Mouse (Mus musculus): Measurements from ENCODE around the gene Sulf2.

Sulf2 gene

GRCm38 (mm10) chr2:166116704-166117103 is 38.8 kb downstream of the Sulf2 start:
- ChIA-PET POLR2A (interaction anchor here in 2 of 4 experiments (1.0 to 2.2 kb wide), 4 partner anchors 11 to 41 kb away, joined by 3 to 7 read pairs (median 4); no protein-coding TSS in a partner anchor), CTCF (interaction anchor here in 1 of 4 experiments (1.0 kb wide), 1 partner anchor 33 kb away, joined by 3 read pairs; no protein-coding TSS in a partner anchor)

- ChIA-PET CTCF (interaction anchor here in 1 of 4 experiments (0.7 kb wide), 1 partner anchor 10 kb away, joined by 3 read pairs; no protein-coding TSS in a partner anchor), POLR2A (interaction anchor here in 1 of 4 experiments (0.7 kb wide), 1 partner anchor 99 kb away, joined by 4 read pairs; no protein-coding TSS in a partner anchor)
These were observed 39.2 kb downstream of the Sulf2 start for GRCm38 (mm10) chr2:166116278-166116608.

DNA sequence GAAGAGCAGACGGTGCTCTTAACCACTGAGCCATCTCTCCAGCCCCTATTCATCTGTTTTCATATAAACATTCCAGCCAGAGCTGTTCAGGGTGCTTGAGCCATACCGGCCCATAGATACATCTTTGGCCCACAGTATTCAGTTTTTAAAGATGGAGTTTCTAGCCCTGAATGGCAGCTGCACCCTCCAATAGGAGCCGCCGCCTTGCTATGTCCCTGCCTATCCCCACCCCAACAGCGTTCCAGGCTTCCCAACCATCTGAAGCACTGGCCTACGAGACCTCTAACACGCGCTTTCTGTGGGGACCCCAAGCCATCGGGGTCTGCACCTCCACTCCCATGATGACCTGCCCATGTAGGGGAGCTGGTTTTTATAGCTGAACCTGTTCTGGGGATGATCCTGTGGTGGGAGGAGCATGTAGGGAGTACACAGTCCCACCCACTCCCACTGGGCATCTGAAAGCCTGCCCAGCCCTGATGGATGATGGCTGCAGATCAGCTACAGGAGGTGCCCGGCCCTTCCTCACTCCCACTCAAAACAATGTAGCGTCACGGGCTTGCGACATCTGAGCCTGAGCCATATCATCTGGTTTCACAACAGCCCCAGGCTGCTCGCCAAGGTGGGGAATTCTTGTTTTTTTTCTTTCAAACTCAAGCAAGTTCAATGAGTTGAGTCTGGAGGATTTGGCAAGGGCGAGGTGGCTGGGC is 39.7 kb downstream of the Sulf2 start:
- POLR2A ChIA-PET: interaction anchor here in 1 of 4 experiments (0.7 kb wide), 1 partner anchor 100 kb away, joined by 4 read pairs; no protein-coding TSS in a partner anchor
- CTCF ChIA-PET: interaction anchor here in 1 of 4 experiments (0.7 kb wide), 1 partner anchor 9 kb away, joined by 3 read pairs; no protein-coding TSS in a partner anchor

DNA sequence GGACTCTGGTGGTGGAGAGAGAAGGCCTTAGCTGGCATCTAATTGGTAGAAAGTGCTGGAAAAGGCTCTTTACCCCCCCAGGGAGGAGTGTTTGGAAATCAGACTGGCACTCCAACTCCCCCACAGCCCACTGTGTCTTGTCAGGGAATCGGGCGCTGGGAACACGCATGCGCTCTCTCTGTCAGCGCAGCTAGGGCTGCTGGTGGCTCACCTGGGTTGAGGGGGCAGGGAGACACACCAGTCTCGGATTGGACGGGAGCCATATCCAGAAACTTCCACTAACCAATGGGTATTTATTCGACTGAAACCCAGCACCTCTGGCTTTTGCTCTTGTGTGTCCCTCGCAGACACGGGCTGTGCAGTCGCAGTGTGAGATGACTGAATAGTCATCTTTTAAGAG is 42.5 kb downstream of the Sulf2 start:
- ChIA-PET CTCF (interaction anchor here in 1 of 4 experiments (1.3 kb wide), 1 partner anchor 30 kb away, joined by 3 read pairs; no protein-coding TSS in a partner anchor), POLR2A (interaction anchor here in 2 of 4 experiments (1.4 to 2.1 kb wide), 2 partner anchors 44 to 226 kb away, joined by 3 to 8 read pairs; no protein-coding TSS in a partner anchor)

DNA sequence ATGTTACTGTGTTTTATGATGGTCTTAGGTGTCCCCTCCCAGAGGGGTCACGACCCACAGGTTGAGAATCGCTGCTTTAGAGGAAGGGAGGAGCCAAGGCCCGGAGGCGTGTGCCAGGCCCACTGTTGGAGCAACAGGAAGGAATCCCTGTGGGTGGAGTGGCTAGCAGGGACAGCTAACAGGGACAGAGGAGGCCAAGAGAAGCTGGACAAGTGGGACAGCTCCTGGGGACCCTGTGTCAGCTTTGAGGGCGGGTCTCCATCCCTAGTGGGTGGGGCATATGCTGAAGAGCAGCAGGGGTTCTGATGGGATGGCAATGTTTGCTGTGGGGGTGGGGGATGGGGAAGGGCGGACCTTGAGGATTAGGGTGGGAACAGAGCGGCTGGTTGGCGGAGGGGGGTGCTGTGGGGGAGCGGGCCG is 43.6 kb downstream of the Sulf2 start:
- ChIA-PET POLR2A (interaction anchor here in 3 of 4 experiments (0.6 to 1.4 kb wide), 6 partner anchors 14 to 227 kb away, joined by 3 to 8 read pairs (median 3); partner anchors contain the start of gene Sulf2 (in 1 of the 3)), CTCF (interaction anchor here in 1 of 4 experiments (0.6 to 1.3 kb wide), 4 partner anchors 29 to 670 kb away, joined by 3 read pairs; no protein-coding TSS in a partner anchor)

DNA sequence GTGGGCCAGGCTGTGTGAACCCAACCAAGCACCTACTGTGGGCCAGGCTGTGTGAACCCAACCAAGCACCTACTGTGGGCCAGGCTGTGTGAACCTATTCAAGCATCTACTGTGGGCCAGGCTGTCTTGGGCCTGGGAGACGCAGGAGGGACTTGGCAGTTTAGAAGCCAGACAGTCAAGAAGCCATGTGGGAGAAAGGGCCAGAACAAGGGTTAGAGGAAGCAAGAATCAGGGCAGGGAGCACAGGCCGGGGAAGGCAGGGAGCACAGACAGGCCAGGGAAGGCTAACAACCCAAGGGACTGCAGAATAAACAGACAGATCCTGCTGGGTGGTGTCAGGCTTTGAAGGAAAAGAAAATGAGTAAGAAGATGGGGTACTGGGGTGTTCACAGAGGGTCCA is 44.2 kb downstream of the Sulf2 start:
- ChIA-PET CTCF (interaction anchor here in 1 of 4 experiments (0.6 to 1.0 kb wide), 2 partner anchors 31 to 292 kb away, joined by 3 read pairs; no protein-coding TSS in a partner anchor), POLR2A (interaction anchor here in 3 of 4 experiments (0.6 to 1.4 kb wide), 3 partner anchors 15 to 44 kb away, joined by 3 to 8 read pairs (median 3); partner anchors contain the start of gene Sulf2 (in 1 of the 3))

DNA sequence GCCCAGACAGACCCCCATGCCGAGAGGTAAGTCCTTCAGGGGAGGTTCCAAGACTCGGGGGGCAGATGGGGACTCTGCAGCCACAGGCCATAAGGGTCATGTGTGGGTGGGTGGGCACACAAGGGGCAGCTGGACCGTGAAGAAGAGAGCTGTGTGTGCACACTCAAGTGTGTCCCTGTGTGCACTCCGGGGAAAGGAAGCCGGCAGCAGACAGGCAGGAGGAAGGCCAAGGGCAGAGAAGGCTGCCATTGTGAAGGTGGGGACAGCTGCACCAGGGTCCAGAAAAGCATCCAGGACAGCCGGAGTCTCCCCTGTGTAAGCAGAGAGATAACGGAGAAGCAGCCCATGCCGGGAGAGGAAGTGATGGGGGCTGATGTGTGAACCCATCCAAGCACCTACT is 44.7 kb downstream of the Sulf2 start:
- POLR2A ChIA-PET: no interaction called here
- CTCF ChIA-PET: no interaction called here

GRCm38 (mm10) chr2:166108326-166108725 is 47.1 kb downstream of the Sulf2 start:
- CTCF ChIA-PET: interaction anchor here (0.5 to 1.6 kb wide), 9 partner anchors 11 to 455 kb away, joined by 3 to 8 read pairs (median 3); no protein-coding TSS in a partner anchor
- POLR2A ChIA-PET: interaction anchor here in 3 of 4 experiments (0.6 to 1.6 kb wide), 11 partner anchors 9 to 328 kb away, joined by 3 to 7 read pairs (median 3); no protein-coding TSS in a partner anchor

DNA sequence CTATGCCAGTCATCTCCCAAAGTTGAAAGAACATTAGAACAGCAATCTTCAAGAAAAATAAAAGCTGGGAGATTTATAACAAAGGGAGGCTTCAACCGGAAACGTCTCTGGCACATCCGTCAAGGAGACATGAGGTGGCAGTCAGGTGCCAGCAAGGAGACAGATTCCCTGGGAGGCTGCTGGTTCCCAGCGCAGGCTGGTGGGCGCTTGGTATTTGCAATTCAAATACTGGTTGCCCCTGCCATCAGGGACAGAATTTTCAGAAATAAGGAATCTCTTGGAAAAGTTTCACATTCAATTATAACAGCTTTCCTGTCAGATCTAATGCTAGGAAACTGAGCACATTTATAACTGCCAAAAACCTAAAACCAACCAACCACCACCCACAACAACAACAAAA is 47.6 kb downstream of the Sulf2 start:
- POLR2A ChIA-PET: interaction anchor here in 3 of 4 experiments (0.6 to 1.3 kb wide), 6 partner anchors 10 to 383 kb away, joined by 3 to 8 read pairs (median 4); no protein-coding TSS in a partner anchor
- CTCF ChIA-PET: interaction anchor here in 2 of 4 experiments (1.8 to 2.8 kb wide), 4 partner anchors 26 to 36 kb away, joined by 3 to 14 read pairs (median 8); no protein-coding TSS in a partner anchor

DNA sequence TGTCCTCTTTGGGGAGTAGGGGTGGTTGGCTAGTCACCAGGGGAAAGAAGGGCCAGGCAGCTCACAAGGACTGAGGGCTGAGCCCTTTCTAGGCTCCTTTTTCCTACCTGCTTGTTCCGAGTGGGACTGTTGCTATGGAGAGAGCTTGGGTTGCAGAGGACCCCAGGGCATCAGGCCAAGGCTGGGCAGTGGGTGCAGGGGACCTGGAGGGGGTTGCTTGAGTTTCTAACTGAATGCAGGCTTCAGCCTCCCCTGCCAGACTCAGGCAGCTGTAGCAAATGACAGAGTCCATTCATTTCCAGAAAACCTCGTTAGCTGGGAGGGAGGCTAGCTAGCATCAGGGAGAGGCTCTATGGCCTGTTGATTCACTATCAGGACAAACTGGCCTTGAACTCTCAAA is 48.8 kb downstream of the Sulf2 start:
- ChIA-PET CTCF (interaction anchor here in 2 of 4 experiments (0.6 to 2.8 kb wide), 11 partner anchors 9 to 333 kb away, joined by 3 to 14 read pairs (median 4); no protein-coding TSS in a partner anchor), POLR2A (interaction anchor here in 3 of 4 experiments (0.6 to 2.2 kb wide), 17 partner anchors 11 to 362 kb away, joined by 3 to 5 read pairs (median 4); no protein-coding TSS in a partner anchor)

DNA sequence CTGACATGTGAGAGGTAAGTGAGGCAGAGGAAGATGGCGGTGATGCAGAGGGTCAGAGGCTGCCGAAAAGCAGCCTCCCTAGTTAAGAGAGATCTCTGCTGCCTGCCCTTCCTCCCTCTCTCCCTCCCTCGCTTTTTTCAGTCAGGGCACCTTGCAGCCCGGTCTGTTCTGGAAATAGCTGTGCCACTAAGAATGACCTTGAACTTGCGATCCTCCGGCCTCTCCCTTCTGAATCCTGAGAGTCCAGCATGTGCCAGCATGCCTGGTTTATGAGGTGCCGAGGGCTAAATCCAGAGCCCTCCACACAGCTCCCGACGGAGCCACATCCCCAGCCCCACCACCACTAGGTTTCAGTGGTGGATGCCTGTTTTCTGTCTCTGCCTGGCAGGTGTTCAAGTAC is 49.6 kb downstream of the Sulf2 start:
- ChIA-PET CTCF (interaction anchor here in 2 of 4 experiments (0.9 to 2.8 kb wide), 8 partner anchors 24 to 469 kb away, joined by 3 to 14 read pairs (median 4); no protein-coding TSS in a partner anchor), POLR2A (interaction anchor here in 3 of 4 experiments (0.5 to 2.2 kb wide), 20 partner anchors 11 to 362 kb away, joined by 3 to 5 read pairs (median 3); no protein-coding TSS in a partner anchor)

DNA sequence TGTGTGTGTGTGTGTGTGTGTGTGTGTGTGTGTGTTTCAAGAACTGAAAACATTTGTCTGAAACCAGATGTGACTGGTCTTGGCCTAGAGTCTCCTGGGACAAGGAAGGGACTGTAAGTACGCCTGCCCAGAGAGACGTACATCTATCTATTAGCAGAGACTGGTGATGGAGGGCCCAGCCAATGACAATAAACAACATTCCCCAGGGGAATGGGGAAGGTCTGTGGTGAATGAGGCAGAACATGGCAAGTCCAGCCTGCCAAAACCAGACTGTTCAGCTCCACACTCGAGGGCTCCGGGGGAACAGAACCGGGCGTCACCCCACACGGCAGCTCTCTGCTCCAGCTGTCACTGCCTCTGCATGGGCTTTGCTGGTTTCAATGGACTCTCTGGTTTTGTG is 52.6 kb downstream of the Sulf2 start:
- ChIA-PET POLR2A (interaction anchor here in 3 of 4 experiments (0.5 to 2.2 kb wide), 5 partner anchors 20 to 83 kb away, joined by 3 to 5 read pairs (median 3); no protein-coding TSS in a partner anchor), CTCF (interaction anchor here in 2 of 4 experiments (0.6 to 0.9 kb wide), 2 partner anchors 20 to 229 kb away, joined by 3 read pairs; no protein-coding TSS in a partner anchor)

GRCm38 (mm10) chr2:166100309-166101262 is 54.9 kb downstream of the Sulf2 start:
- POLR2A ChIA-PET: no interaction called here
- CTCF ChIA-PET: interaction anchor here in 2 of 4 experiments (0.5 to 4.8 kb wide), 2 partner anchors 18 to 178 kb away, joined by 3 to 14 read pairs; no protein-coding TSS in a partner anchor

GRCm38 (mm10) chr2:166098292-166098933 is 57.0 kb downstream of the Sulf2 start:
- ChIA-PET POLR2A (interaction anchor here in 2 of 4 experiments (0.6 to 1.2 kb wide), 3 partner anchors 43 to 725 kb away, joined by 3 to 4 read pairs (median 3); no protein-coding TSS in a partner anchor), CTCF (interaction anchor here (0.5 to 5.4 kb wide), 11 partner anchors 9 to 486 kb away, joined by 3 to 21 read pairs (median 4); no protein-coding TSS in a partner anchor)

DNA sequence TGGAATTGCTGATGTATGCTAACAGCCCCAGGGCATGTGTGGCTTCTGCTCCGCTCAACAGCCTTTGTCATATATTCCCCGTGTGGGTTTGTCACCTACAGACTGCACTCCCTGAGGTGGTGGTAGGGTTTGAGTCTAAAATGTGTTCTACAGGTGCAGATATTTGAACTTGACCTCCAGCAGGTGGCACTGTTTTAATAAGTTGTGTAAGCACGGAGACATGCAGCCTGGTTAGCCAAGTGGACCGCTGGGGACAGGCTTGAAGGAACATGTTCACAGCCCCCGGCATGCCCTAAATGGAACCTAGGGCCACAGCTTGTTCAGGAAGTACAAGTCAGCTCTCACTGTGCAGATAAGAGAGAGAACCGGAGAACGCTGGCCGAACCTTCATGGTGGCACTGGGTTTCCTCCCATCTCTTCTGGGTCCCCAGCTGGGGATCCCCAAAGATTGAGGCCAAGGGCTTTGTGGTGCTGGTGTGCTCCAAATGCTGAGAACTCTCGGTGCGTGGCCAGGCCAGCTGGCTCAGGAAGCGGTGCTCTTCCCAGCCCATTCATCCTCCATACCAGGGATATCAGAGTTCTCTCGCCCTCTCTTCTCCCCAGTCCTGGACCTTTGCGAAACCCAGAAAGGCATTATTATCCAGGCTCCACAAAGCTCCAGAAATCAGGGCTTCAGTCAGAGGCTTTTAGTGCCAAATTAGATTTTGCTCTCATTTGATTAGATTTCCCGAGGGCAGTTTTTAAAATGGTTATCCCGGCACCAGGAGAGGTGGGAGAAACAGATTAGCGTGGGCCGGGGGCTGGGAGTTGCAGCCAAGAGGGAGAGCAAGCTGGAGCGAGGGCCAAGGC is 57.8 kb downstream of the Sulf2 start:
- CTCF ChIA-PET: interaction anchor here (0.5 to 5.4 kb wide), 13 partner anchors 9 to 487 kb away, joined by 3 to 21 read pairs (median 4); no protein-coding TSS in a partner anchor
- POLR2A ChIA-PET: interaction anchor here in 3 of 4 experiments (0.7 to 1.9 kb wide), 5 partner anchors 36 to 392 kb away, joined by 3 to 4 read pairs (median 3); no protein-coding TSS in a partner anchor

- POLR2A ChIA-PET: interaction anchor here in 2 of 4 experiments (0.8 to 2.3 kb wide), 3 partner anchors 11 to 57 kb away, joined by 3 to 5 read pairs (median 4); no protein-coding TSS in a partner anchor
- CTCF ChIA-PET: interaction anchor here (0.6 to 7.5 kb wide), 8 partner anchors 11 to 1432 kb away, joined by 3 to 52 read pairs (median 3); no protein-coding TSS in a partner anchor
These were observed 58.6 kb downstream of the Sulf2 start for GRCm38 (mm10) chr2:166096834-166097233.

Data from embryonic stem cell, embryonic (primary cell).